Mouse (Mus musculus) adrenal gland (tissue): ENCODE measurements around the gene Lrrc55.
"Not testable (repeated sequence)": the region's sequence is repeated elsewhere in the genome, so short reads cannot be mapped to it uniquely, and the experiment has no call there.

Experiments
- intact Hi-C: fragments of 180-260 bp; cut with DNase I; formaldehyde crosslinking; loops from one replicate; pipeline ENCODE4 v1.15.1; 2025
- long read RNA-seq, 2 experiments: library from polyadenylated mRNA; unstranded; transcript quantifications; one replicate each; pipeline ENCODE4 v2.0.0; 2020; ENCODE audit warnings: borderline replicate concordance in 1 of 2; ENCODE audit not compliant: insufficient replicate concordance in 1 of 2

Lrrc55 gene
- long read RNA-seq, experiment 1: 0 reads
- long read RNA-seq, experiment 2, partial matches to known transcripts: 0 of 1 reads
- long read RNA-seq, experiment 2, other reads (novel, unspliced or antisense): 1 of 1 reads

DNA sequence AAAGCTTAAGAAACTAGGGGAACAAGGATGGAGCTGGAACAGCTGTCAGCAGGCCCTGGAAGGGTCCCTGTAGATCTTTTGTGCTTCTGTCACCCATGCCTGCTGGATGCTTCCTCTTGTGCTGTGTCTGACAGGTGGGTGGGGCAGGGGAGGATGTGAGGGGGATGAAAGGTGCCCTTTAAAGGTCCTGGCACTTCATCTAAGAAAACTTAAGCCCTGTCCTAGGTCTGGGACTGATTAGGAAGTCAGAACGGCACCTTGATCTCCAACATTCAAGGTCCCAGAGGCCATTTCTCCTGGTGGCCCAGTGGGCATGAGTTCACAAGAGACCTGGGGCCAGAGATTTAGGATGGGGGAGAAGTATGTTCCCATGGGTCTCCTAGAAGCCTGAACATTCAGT is at the start of gene Lrrc55:
TSS of gene Lrrc55 (minus strand) at position 297 of the 400 bp plus-strand sequence.
- intact Hi-C loops: no loop called here

DNA sequence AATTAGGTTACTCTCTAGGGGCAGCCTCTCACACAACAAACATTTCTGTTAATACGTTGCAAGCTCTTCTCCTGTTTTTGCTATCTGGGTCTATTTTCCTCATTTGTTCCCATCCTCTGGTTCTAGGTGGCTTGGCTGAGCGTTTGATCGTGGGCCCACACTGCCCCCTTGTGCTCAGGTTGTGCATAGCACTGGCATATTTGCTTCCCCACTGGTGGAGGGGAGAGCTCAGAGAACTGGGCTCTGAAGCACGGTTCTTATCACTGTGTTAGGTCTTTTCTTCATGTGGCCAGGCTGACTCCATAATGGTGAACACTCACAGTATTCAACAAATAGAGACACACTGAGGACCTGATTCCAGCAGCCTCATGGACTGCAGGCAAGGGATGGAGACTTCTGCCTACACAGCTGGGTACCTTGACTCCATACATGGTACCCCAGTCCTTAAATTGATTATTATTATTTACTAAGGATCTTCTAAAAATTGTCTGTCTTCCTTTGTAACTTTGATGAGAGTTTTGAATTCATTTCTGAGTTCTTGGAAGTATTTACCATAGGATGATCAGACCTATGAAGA is 49.6 kb upstream of the Lrrc55 start:
- intact Hi-C loops: loop anchor here (1.0 to 2.0 kb wide), 2 partner anchors 122 to 314 kb away; no protein-coding TSS in a partner anchor

DNA sequence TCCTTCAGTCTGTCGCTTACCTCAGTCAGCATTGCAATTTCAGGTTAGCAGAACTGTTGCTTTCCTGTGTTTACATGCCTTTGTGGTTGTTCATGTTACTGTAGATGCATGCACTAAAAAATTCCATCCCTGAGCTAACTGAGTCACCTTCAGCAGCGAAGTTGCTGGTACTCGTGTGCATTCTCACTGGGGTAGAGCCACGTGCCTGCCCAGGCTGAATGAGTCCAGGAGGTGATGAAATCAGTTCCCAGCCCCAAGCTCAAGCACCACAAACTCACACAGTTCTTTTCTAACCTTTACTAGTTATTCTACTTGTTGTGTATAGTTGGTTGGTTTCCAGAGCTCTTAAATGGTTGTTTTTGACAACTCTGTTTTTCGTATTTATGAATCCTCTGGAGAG is 48.7 kb upstream of the Lrrc55 start:
- intact Hi-C loops: loop anchor here (1.0 to 2.0 kb wide), 2 partner anchors 121 to 315 kb away; no protein-coding TSS in a partner anchor

DNA sequence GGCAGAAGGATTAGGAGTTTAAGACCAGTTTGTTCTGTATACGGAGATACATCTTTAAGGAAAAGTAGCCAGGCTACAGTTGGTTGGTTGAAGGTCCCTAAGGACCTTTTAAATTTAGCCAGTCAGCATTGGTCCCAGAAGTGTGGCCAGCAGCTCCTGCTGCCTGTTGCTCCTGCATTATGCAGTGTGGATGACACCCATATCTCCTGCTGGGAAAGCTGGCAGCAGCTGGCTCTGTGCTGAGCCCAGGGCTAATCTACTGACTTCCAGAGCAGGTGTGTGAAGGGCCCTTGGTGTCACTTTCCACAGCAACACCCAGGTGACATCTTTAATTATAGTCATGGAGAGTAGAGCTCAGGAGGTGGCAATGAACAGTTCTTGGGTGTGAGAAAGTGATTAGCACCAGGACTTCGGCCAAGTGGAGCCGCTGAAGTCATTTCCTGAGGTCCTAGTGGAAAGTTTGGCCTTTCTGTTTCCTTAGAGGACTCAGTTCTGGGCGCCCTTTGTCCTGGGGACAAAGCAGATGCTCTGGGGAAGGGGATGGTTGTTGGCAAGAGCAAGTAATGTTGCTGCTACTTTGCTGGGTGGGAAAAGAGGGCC is 41.2 kb upstream of the Lrrc55 start:
- intact Hi-C loops: no loop called here

DNA sequence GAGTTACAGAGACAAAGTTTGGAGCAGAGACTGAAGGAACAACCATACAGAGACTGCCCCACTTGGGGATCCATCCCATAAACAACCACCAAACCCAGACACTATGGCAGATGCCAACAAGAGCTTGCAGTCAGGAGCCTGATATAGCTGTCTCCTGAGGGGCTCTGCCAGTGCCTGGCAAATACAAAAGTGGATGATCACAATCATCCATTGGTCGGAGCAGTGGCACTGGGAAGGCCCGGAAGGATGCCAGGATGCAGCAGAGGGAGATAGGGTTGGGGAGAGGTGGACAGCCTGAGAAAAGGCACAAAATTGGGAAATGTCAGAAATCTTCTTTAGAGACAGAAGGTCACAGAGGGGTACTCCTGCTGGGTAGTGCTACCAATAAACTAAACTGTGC is 40.2 kb upstream of the Lrrc55 start:
- intact Hi-C loops: not testable (repeated sequence)

DNA sequence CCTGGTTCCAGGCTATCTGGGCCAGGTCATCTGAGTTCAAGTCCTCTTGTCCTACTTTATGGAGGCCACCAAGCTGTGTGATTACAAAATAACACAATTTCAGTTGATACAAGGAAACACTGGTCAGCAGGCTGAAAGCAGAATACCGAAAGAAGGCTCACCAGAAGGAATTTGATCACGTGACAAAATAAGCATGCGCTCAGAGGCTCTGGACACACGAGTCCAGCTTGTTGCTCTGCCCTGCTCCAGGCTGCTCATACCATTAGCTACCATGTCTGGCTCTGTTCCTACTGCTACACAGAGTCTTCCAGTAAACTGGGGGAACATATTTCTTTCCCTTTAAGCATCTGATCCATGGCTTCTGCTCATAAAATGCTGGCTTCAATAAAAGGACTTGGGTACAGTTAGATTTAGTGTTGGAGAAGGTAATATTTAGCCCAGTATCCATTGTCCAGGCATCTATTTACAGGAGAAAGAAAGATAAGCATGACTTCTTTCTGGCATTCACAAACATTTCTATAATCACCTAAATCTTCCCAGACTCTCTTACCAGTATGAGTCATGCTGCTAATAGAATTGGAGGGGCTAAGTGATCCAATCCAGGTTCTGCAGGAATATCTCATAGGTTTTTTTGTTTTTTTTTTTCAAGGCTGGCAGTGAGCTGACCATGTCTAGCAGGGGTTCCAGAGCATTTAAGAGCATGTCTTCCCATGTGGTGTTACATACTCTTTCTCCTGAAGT is 33.9 kb upstream of the Lrrc55 start:
- intact Hi-C loops: no loop called here

DNA sequence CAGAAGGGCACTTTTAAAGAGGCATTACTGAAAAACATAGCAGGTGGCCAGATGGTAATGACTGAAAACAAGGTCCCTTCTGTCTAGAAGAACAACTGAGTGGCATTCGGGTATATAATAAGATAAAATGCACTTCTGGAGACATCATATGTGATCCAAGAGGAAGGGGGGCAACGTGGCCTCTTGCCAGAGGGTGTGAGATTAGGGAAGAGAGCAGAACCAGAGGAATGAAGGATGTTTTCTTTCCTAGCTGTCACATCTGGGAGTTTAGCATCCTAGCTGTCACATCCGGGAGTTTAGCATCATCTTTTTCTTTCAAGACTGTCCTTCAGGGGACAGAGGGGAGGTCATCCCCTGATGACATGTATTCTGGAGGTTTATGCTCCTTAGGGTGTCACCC is 32.6 kb upstream of the Lrrc55 start:
- intact Hi-C loops: no loop called here

DNA sequence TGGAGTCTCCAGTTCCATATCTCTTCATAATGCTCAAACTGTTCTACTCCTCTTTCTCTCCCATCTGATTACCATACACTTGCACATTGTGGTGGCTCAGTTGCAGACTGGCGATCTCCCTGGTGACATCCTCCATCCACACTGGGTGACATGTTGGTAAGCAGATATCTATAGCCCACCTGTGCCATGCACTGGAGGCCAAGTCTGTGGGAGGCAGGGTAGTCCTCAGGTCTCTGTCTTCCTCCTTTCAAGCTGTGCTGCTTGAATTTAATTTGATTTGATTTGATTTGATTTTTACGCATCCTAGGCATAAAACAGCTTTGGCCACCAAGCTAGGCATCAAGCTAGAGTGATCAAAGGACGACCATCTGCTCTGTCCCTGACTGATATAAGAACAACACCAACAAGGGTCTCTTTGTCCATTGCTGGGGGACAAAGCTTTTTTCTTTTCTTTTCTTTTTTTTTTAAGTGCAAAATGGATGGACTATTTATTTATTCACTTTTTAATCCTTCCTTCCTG is 30.9 kb upstream of the Lrrc55 start:
- intact Hi-C loops: no loop called here

DNA sequence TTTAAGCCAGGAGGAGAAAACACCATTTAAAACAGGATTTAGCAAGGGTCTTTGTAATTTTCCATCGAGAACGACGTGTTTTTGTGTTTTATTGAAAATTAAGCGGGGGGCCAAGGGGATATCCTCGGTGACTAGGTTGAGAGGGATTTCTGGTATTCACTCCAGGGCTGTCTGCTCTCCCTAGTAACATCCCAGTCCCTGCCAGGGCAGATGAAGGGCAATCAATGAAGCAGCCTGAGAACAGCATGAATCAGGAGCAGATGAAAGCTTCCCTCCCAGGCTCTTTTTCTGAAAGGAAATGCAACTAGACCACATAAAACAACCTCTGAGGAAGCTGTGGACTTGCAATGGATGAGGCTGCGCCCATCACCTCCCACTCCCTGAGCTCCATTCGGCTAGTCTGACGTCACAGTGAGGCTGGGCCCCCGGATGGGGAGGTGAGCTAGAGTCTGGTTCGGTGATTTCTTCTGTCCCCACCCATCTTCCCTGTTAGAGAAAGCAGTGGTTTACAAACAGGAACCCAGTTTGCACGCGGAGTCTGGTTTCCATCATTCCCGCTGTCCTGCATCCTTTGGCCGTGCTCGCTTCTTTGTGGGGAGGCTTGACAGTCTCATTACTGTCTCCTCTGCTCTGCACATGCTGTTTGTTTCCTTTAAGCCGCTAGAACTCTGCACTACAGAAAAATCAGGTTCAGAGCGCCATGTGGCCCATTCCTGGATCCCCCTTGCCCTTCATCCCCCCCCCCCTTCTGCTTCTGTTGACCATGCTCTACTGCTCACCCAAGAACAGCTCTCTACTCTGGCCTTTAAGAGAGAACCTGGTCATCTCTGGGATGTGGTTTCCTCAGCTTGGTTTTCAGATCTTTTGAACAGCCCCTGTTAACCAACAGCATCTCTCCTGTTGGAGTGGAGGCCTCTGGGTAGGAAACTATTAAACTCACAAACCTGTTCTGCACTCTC is 27.5 kb upstream of the Lrrc55 start:
- intact Hi-C loops: no loop called here

DNA sequence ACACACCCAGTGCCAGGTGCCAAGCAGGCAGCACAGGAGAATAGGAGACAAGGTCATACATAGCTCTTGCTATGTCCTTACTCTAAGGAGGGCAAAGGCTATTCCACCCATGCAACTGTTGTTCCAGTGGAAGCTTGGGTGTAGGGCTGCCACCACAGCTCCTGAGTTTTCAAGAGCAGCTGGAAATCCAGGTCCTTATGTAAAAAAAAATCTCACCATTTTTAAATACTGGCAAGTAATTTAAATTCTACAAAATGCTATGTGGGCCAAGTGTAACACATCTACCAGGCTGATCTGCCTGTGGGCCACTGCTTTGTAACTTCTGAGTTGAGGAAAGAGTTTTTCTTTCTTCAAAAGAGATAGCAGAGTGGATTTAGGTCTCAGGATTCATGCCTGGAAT is 19.6 kb upstream of the Lrrc55 start:
- intact Hi-C loops: no loop called here

DNA sequence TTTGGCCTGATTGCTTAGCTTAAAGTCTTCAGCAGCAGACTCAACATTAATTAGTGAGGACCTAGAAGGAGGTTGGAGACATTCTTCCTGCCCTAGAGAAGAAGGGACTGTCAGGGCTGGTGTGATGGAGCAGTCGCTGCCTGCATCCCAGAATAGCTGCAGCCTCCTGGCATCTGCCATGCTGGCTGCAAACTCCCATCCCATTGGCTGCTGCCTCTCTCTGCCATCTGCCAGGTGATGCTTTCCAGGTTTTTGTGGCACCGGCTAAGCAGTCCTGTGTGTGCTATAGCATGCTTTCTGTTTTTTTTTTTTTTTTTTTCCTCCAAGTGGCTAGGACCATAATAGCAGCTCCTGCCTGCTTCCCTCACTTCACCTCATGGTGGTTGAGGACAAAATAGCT is 16.7 kb upstream of the Lrrc55 start:
- intact Hi-C loops: no loop called here

DNA sequence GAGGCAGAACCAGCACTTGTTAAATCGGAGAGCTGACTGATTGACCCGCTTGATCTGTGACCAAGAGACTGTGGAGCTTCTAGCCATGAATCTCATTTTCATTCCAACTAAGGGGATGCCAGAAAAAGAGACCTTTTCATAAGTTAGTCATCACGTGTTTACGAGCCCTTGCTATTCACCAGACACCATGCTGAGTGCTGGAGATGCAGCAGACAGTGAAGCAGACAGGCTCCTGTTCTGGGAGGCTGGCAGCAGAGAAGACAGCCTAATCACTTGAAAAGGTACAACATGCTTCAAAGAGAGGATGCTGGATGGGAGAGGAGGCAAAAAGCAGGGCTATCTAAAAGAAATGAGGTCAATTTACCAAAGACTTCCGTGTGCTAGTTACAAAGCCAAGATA is 12.3 kb upstream of the Lrrc55 start:
- intact Hi-C loops: no loop called here

DNA sequence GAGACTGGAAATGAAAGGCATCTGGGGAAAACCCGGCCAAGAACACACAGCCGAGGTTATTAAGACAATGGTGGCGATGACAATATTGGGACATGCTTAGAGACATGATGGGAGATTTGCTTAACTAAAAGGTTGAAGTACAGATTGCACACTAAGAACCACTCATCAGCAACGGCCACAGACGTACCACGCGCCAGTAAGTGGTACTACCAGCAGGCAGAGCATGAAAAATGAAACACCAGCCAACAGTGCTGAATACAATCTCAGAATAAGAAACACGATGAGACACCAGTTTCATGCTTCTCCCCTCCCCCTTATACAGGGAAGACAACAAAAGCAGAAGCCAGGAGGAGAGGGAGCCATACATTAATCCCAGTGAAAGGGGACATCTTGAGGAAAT is 8.2 kb upstream of the Lrrc55 start:
- intact Hi-C loops: no loop called here

DNA sequence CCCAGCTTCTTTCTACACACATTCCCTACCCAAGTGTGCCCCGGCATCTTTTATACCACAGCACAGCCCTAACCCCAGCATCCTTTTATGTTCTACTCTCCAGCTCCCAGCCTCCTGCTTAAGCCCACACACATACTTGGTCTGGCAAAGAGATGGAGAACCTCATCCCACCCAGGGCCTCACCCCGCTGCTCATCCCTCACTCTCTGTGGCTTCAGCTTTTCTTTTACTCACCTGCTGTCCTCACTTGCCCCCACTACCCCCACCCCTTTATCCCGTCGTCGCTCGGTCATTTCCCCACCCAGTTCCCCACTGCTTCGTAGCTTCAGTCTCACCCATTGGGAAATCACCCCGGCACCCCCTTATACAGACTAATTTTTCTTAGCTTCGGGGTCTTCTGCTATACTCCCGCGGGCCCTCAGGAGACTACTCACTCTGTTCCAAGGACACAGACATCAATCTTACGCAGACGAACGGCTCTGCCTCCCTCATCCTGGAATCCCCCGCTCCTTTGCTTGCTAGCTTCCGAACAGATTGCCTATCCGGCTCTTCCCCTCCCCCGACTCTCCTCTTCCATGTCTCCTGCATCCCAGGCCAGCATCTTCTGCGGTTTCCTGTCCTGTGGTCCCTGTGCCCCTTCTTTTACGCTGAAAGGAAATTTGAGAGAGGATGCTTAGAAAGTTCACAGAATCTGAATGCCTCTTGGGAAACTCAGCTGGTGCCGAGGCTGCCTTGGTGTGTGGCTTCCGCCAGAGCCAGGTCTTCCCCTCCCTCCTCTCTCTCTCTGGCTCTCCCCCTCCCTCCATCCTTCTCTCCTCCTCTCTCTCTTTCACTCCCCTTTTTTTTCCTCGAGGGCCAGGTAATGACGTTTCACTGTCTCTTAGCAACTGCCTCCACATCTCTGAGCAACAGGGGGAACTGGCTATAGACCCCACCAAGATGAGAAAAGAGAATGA is 1.3 kb upstream of the Lrrc55 start:
- intact Hi-C loops: no loop called here

DNA sequence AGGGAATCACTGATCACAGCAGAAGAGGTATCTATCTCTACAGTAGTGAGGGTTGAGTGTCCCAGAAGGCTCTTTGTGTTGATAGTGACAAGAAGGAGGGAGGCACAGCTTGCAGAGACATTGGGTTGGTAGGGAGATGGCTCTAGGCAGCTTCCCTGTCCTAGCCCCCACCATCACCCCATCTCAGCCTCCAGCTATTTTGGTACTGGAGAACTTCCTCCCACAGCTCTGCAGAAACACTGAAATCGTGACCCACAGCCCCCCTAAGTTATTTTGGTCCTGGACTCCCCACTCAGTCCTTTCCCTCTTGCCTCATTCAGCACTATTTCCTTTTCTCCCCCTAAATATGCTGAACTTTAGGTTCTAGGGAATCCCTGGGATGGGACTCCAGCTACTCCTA is 2.4 kb downstream of the Lrrc55 start:
- intact Hi-C loops: no loop called here

DNA sequence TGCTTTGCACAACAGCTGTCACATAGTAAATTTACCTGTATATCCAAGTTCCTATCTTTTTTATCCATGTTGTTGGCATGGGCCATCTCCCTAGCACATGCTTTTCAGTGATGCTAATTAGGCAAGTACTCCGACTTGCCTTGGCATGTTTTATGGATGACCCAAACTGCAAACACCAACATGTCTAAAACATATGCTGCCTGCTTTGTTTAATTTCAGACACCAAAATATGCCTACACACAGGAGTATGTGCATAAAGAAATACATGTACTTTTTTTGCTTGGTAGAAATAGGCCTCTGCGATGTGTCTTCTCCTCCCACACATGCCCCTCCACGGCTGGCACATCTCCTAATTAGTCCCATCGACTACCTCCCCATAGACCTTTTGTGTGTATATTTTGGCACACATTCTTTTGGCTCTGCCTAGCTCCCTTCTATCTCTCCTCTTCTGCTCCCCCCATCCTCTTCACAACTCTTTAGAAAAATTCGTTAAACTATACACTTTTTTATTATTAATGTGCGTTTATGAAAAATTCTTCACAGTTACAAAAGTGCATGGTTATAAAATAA is 9.3 kb downstream of the Lrrc55 start:
- intact Hi-C loops: no loop called here

DNA sequence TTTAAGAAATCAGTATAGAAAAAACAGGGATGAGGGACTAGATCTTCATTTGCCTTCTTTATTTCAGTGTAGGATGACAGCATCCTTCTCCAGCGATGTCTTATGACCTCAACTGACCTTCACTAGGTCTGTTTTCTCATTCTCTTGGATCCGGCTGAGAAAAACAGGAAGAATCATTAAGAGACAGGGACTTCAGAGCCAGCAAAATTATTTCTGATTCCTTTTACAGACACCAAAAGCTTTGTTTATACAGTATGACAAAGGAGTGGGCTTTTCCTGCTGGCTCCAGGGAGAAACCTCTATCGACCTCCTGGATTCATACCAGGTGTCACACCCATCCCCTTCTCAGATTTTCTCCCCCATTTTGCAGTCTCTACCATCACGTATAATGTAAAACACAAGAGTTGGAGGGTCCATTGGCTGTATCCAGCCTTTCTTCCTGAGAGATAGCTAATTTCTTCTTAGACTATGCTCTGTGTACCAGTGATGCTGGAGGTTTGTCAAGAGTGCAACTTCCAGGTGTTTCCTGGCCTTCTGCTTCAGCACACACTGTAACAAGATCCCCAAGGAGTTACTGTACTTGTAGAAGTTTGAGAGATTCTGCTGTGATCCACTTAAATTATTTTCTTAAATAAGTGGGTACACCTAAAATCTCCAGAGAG is 18.7 kb downstream of the Lrrc55 start:
- intact Hi-C loops: no loop called here

DNA sequence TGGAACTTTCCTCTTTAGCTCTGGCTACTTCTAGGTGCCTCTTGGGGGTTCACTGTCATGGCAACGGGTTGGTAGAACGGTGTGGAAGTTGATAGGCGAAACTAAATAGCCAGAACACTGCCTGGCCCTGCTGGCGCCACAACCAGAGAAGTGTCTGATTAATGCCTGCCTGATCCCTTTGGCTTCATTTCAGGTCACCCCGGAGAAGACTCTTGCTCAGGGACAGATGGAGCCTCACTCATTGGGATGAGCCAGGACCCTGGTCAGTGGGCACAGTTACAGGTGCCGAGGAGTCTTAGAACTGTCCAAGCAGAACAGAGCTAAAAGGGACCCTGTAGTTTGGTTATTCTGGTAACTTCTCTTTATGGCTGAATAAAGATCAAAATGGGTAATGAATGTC is 23.5 kb downstream of the Lrrc55 start:
- intact Hi-C loops: no loop called here

DNA sequence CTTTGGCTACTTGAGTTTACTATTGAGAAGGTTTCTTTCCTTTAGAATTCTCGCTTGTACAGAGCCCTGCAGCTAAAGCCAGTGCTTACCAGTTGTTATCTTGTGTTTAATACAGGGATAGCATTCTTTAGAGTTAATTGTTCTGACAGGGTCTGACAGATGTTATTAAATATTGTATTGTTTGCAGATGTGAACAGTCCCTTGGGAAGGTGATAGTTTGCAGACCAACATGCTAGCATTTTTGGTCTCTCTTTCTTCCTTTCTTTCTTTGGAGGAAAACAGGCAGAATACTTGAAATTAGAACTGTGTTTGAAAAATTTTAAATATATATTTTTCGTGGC is 24.3 kb downstream of the Lrrc55 start:
- intact Hi-C loops: no loop called here
